Mouse (Mus musculus): ENCODE results near the gene Btd. TPM values are rescaled to one million over a fixed set of nuclear protein-coding genes. Genes with fewer than 3 reads are reported as not detected.
A peak's percentile ranks its signal among the peaks of the same experiment; 100 is the strongest.

Gene Btd
- polyA plus RNA-seq, 1 experiment from 2014 or later, result 16.7 TPM

DNA sequence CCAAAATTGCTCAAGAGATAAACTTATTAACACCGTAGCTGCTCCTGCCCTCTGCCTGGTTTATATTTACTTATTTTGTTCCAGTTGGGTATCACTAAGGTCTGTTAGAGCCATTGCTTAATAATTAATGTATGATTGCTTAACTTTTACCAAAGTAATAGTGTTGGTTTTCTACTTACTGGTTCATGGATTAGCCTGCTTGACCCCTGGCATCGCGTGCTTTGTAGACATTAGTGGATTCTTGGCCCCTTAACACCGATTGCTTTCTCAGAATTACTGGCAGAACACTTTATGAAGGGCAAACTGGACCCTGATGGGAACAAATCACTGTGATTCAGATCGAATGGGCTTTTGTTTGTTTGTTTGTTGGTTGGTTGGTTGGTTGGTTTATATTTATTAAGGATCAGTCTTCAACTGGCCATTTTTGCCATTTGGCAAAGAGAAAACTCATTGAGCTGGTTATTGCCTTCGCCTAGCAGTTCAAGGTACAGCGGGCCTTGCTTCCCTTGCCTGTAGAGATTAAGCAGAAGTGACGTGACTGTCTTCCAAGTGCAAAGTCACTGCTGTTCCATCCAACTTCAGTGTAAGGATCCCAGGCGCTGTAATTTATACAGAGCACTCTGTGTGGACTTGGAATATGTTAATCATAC, 803 bp downstream of the Btd start:
- peak overlapping the region; percentile 95 for H3K4me2 ChIP-seq
- peaks cover 8% of the 10 kb centered on the region; the same call in 1 of the 2 replicates for H3K4me1 ChIP-seq (ENCODE audit: control insufficient read depth, insufficient read depth, low read length)
- H3K9me3 ChIP-seq (ENCODE audit: control insufficient read depth, low read length), result no peaks in the 10 kb centered on the region
- H3K4me3 ChIP-seq (ENCODE audit: low read depth, low read length), result peak overlapping the region; percentile 62
- no peaks in the 10 kb centered on the region for H3K27me3 ChIP-seq (ENCODE audit: control insufficient read depth, insufficient read depth, low read length)
- no peak for ATAC-seq (ENCODE audit: low FRiP score)
- WGBS, result 70% methylated on average over 9 of the region's 9 CpGs
- DNase-seq (ENCODE audit: low spot score, missing footprints), result no peak
- H3K27ac ChIP-seq (ENCODE audit: low read depth, low read length), result no peak overlapping the region; the same call in 1 of the 2 replicates
- no peaks in the 10 kb centered on the region for H3K36me3 ChIP-seq (ENCODE audit: control insufficient read depth, insufficient read depth, low read length)
- peak overlapping the region; percentile 61 for H3K9ac ChIP-seq (ENCODE audit: low read length)

GRCm38 (mm10) chr14:31644183-31644830, 3.5 kb downstream of the Btd start:
- no peaks in the 10 kb centered on the region for H3K27me3 ChIP-seq (ENCODE audit: control insufficient read depth, insufficient read depth, low read length)
- no peaks in the 10 kb centered on the region for H3K9me3 ChIP-seq (ENCODE audit: control insufficient read depth, low read length)
- H3K27ac ChIP-seq (ENCODE audit: low read depth, low read length), result no peak overlapping the region
- ATAC-seq (ENCODE audit: low FRiP score), result no peak
- no peaks in the 10 kb centered on the region for H3K36me3 ChIP-seq (ENCODE audit: control insufficient read depth, insufficient read depth, low read length)
- DNase-seq (ENCODE audit: low spot score, missing footprints), result no peak
- H3K4me1 ChIP-seq (ENCODE audit: control insufficient read depth, insufficient read depth, low read length), result peaks cover 8% of the 10 kb centered on the region; the same call in 1 of the 2 replicates
- H3K4me3 ChIP-seq (ENCODE audit: low read depth, low read length), result no peak overlapping the region
- H3K4me2 ChIP-seq, result no peak overlapping the region
- WGBS, result 88% methylated on average over 5 of the region's 5 CpGs
- H3K9ac ChIP-seq (ENCODE audit: low read length), result no peak overlapping the region

GRCm38 (mm10) chr14:31644931-31645547, 4.2 kb downstream of the Btd start:
- ATAC-seq (ENCODE audit: low FRiP score) (no peak), DNase-seq (ENCODE audit: low spot score, missing footprints) (no peak)
- Histone ChIP-seq H3K27ac (ENCODE audit: low read depth, low read length) (no peak overlapping the region), H3K4me1 (ENCODE audit: control insufficient read depth, insufficient read depth, low read length) (peaks cover 7% of the 10 kb centered on the region; the same call in 1 of the 2 replicates), H3K9me3 (ENCODE audit: control insufficient read depth, low read length) (no peaks in the 10 kb centered on the region), H3K9ac (ENCODE audit: low read length) (no peak overlapping the region), H3K4me2 (no peak overlapping the region), H3K36me3 (ENCODE audit: control insufficient read depth, insufficient read depth, low read length) (no peaks in the 10 kb centered on the region), H3K4me3 (ENCODE audit: low read depth, low read length) (no peak overlapping the region), H3K27me3 (ENCODE audit: control insufficient read depth, insufficient read depth, low read length) (no peaks in the 10 kb centered on the region)
- 69% methylated on average over 3 of the region's 3 CpGs for WGBS

- ATAC-seq (ENCODE audit: low FRiP score) (no peak), DNase-seq (ENCODE audit: low spot score, missing footprints) (no peak)
- no peaks in the 10 kb centered on the region for H3K9me3 ChIP-seq (ENCODE audit: control insufficient read depth, low read length)
- no peak overlapping the region for H3K4me3 ChIP-seq (ENCODE audit: low read depth, low read length)
- H3K9ac ChIP-seq (ENCODE audit: low read length), result no peak overlapping the region
- H3K27me3 ChIP-seq (ENCODE audit: control insufficient read depth, insufficient read depth, low read length), result no peaks in the 10 kb centered on the region
- H3K27ac ChIP-seq (ENCODE audit: low read depth, low read length), result no peak overlapping the region
- WGBS, result 94% methylated on average over 7 of the region's 7 CpGs
- no peak overlapping the region for H3K4me2 ChIP-seq
- H3K4me1 ChIP-seq (ENCODE audit: control insufficient read depth, insufficient read depth, low read length), result peaks cover 4% of the 10 kb centered on the region; the same call in 1 of the 2 replicates
- no peaks in the 10 kb centered on the region for H3K36me3 ChIP-seq (ENCODE audit: control insufficient read depth, insufficient read depth, low read length)
These were observed 5.1 kb downstream of the Btd start for GRCm38 (mm10) chr14:31645920-31646319.

GRCm38 (mm10) chr14:31647991-31648390, 7.2 kb downstream of the Btd start:
- no peaks in the 10 kb centered on the region for H3K36me3 ChIP-seq (ENCODE audit: control insufficient read depth, insufficient read depth, low read length)
- no peak overlapping the region for H3K4me3 ChIP-seq (ENCODE audit: low read depth, low read length)
- H3K4me2 ChIP-seq, result no peak overlapping the region
- H3K4me1 ChIP-seq (ENCODE audit: control insufficient read depth, insufficient read depth, low read length), result no peaks in the 10 kb centered on the region
- no peaks in the 10 kb centered on the region for H3K27me3 ChIP-seq (ENCODE audit: control insufficient read depth, insufficient read depth, low read length)
- DNase-seq (ENCODE audit: low spot score, missing footprints) (no peak), ATAC-seq (ENCODE audit: low FRiP score) (no peak)
- 91% methylated on average over 10 of the region's 10 CpGs for WGBS
- no peak overlapping the region for H3K9ac ChIP-seq (ENCODE audit: low read length)
- no peaks in the 10 kb centered on the region for H3K9me3 ChIP-seq (ENCODE audit: control insufficient read depth, low read length)
- no peak overlapping the region for H3K27ac ChIP-seq (ENCODE audit: low read depth, low read length)

DNA sequence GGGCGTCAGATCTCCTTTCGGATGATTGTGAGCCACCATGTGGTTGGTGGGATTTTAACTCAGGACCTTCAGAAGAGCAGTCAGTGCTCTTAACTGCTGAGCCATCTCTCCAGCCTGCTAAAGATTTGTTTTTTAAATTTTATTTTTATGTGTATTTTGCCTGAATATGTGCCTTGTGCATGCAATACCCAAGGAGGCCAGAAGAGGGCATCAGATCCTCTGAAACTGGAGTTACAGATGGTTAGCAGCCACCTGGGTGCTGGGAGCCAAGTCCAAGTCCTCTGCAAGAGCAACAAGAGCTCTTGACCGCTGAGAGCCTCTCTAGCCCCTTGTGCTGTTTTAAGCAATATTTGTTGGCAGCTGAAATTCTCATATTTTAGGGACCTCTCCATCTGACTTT, 9.5 kb downstream of the Btd start:
- H3K4me1 ChIP-seq (ENCODE audit: control insufficient read depth, insufficient read depth, low read length), result no peaks in the 10 kb centered on the region
- no peak overlapping the region for H3K4me3 ChIP-seq (ENCODE audit: low read depth, low read length)
- no peaks in the 10 kb centered on the region for H3K27me3 ChIP-seq (ENCODE audit: control insufficient read depth, insufficient read depth, low read length)
- ATAC-seq (ENCODE audit: low FRiP score) (no peak), DNase-seq (ENCODE audit: low spot score, missing footprints) (no peak)
- H3K9ac ChIP-seq (ENCODE audit: low read length), result no peak overlapping the region
- WGBS, result over 99% methylated on average over 3 of the region's 3 CpGs
- no peak overlapping the region for H3K4me2 ChIP-seq
- no peak overlapping the region for H3K27ac ChIP-seq (ENCODE audit: low read depth, low read length)
- no peaks in the 10 kb centered on the region for H3K9me3 ChIP-seq (ENCODE audit: control insufficient read depth, low read length)
- H3K36me3 ChIP-seq (ENCODE audit: control insufficient read depth, insufficient read depth, low read length), result no peaks in the 10 kb centered on the region

GRCm38 (mm10) chr14:31651206-31651605, 10.4 kb downstream of the Btd start:
- Histone ChIP-seq H3K4me3 (ENCODE audit: low read depth, low read length) (no peak overlapping the region), H3K27me3 (ENCODE audit: control insufficient read depth, insufficient read depth, low read length) (no peaks in the 10 kb centered on the region), H3K36me3 (ENCODE audit: control insufficient read depth, insufficient read depth, low read length) (no peaks in the 10 kb centered on the region), H3K27ac (ENCODE audit: low read depth, low read length) (no peak overlapping the region), H3K4me1 (ENCODE audit: control insufficient read depth, insufficient read depth, low read length) (no peaks in the 10 kb centered on the region), H3K9ac (ENCODE audit: low read length) (no peak overlapping the region), H3K4me2 (no peak overlapping the region), H3K9me3 (ENCODE audit: control insufficient read depth, low read length) (no peaks in the 10 kb centered on the region)
- ATAC-seq (ENCODE audit: low FRiP score) (no peak), DNase-seq (ENCODE audit: low spot score, missing footprints) (no peak)
- 86% methylated on average over 7 of the region's 7 CpGs for WGBS

DNA sequence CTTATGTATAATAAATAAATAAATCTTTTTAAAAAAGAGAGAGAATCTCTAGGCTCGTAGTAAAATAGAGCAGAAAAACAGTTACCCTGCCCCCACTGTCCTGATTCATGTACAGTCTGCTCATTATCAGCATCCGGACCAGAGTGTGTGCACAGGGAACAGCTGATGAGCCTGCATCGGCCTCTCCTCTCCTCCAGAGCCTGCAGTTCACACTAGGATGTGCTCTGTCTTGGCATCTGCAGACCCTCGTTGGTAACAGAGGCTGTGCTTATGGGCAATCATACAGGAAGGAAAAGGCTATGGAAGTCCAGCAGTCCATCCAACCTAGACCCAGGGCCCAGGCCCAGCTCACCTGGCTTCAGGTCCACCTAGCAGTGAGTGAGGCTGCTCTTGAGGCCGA, 11.3 kb downstream of the Btd start:
- Histone ChIP-seq H3K27ac (ENCODE audit: low read depth, low read length) (no peak overlapping the region), H3K4me3 (ENCODE audit: low read depth, low read length) (no peak overlapping the region), H3K36me3 (ENCODE audit: control insufficient read depth, insufficient read depth, low read length) (no peaks in the 10 kb centered on the region), H3K4me2 (no peak overlapping the region), H3K9ac (ENCODE audit: low read length) (no peak overlapping the region), H3K27me3 (ENCODE audit: control insufficient read depth, insufficient read depth, low read length) (no peaks in the 10 kb centered on the region), H3K4me1 (ENCODE audit: control insufficient read depth, insufficient read depth, low read length) (no peaks in the 10 kb centered on the region), H3K9me3 (ENCODE audit: control insufficient read depth, low read length) (no peaks in the 10 kb centered on the region)
- WGBS, result 70% methylated on average over 5 of the region's 5 CpGs
- no peak for DNase-seq (ENCODE audit: low spot score, missing footprints)
- ATAC-seq (ENCODE audit: low FRiP score), result no peak

DNA sequence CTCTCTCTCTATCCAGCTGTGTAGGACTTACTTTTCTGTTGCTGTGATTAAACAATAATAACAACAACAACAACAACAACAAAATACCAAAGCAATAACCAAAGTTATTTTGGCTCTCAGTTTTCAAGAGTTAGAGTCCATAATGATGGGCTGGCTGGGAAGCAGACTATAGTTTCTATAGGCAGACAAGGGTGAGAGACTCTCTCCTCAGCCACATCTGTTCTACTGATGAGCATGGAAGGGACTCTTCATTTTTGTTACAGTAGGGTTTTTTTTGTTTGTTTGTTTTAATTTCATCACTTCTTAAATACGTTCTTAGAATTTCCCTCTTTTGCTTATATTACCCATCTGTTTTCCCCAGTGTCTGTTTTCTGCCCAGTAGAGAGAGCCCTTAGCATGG, 11.8 kb downstream of the Btd start:
- Histone ChIP-seq H3K9me3 (ENCODE audit: control insufficient read depth, low read length) (no peaks in the 10 kb centered on the region), H3K36me3 (ENCODE audit: control insufficient read depth, insufficient read depth, low read length) (no peaks in the 10 kb centered on the region), H3K9ac (ENCODE audit: low read length) (no peak overlapping the region), H3K4me3 (ENCODE audit: low read depth, low read length) (no peak overlapping the region), H3K4me1 (ENCODE audit: control insufficient read depth, insufficient read depth, low read length) (no peaks in the 10 kb centered on the region), H3K27me3 (ENCODE audit: control insufficient read depth, insufficient read depth, low read length) (no peaks in the 10 kb centered on the region), H3K27ac (ENCODE audit: low read depth, low read length) (no peak overlapping the region), H3K4me2 (no peak overlapping the region)
- DNase-seq (ENCODE audit: low spot score, missing footprints), result no peak
- WGBS, result 93% methylated on average over 1 of the region's 1 CpGs
- no peak for ATAC-seq (ENCODE audit: low FRiP score)

Data from midbrain, embryonic 11.5 days (tissue).